Mouse (Mus musculus) erythroblast, adult 5-6 weeks (primary cell): ENCODE results near the gene Gm28998. TPM values are rescaled to one million over a fixed set of nuclear protein-coding genes. Genes with fewer than 3 reads are reported as not detected.
"Not testable (repeated sequence)": the region's sequence is repeated elsewhere in the genome, so short reads cannot be mapped to it uniquely, and the experiment has no call there.

Experiments
- ATAC-seq: replicated peaks from 2 replicates; pipeline ENCODE4 v1.8.0; 2016; ENCODE audit warnings: moderate number of reproducible peaks, mild to moderate bottlenecking, moderate TSS enrichment, inconsistent platforms; ENCODE audit not compliant: poor library complexity, low FRiP score, severe bottlenecking
- total RNA-seq, 2 experiments: library from RNA; stranded (forward) in 1 of 2; stranded (reverse) in 1 of 2; fragments of 150-400 nt in 1 of 2; fragments of 200-764, 138-1000 nt in 1 of 2; gene quantifications; 2 replicates each; pipeline versions ENCODE4 v1.2.3 to v1.2.4; 2015 to 2017; ENCODE audit warnings: low replicate concordance in 2 of 2

Gene Gm28998
- total RNA-seq (2015; ENCODE audit: low replicate concordance) = not detected in 2 replicates
- not detected in 2 replicates for total RNA-seq (2017; ENCODE audit: low replicate concordance)

DNA sequence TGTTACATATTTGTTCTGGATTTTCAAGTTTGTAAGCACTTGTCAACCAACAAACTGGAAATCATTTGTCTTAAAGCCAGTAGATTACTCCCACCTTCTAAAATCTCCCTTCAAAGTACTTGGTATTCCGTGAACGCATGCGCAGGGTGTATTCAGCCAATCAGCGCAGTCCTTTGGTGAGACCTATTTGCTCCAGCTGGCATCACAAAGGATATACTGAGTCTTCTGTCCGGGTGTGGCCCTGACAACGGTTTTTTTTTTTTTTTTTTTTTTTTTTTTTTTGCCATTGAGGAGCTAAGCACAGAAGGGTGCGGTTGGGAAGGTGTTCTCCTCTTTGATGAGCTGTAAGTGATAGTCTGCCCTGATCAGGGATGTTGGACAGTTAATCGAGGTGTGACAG, at the start of gene Gm28998:
Gm28998 (plus strand) TSS at position 301 of the 400 bp plus-strand sequence.
- ATAC-seq = not testable (repeated sequence)

Other genes with a start within 250 kb of the Gm28998 start
- gene Gm21244, start 84.5 kb upstream of the Gm28998 start, total RNA-seq (2015; ENCODE audit: low replicate concordance) = not detected in 2 replicates
- not detected in 2 replicates for gene Gm21244, start 84.5 kb upstream of the Gm28998 start, total RNA-seq (2017; ENCODE audit: low replicate concordance)
- gene Gm21788, start 151.2 kb downstream of the Gm28998 start, total RNA-seq (2015; ENCODE audit: low replicate concordance) = not detected in 2 replicates
- gene Gm21788, start 151.2 kb downstream of the Gm28998 start, total RNA-seq (2017; ENCODE audit: low replicate concordance) = not detected in 2 replicates